Mouse (Mus musculus) forebrain, embryonic 13.5 days (tissue): ENCODE measurements around the gene Ttc30a1. TPM values are rescaled to one million over a fixed set of nuclear protein-coding genes. Genes with fewer than 3 reads are reported as not detected.
"Not testable (repeated sequence)": the region's sequence is repeated elsewhere in the genome, so short reads cannot be mapped to it uniquely, and the experiment has no call there.

Source experiments
- ATAC-seq: fragments of 200-750 bp; cut with Nextera tagmentation; 2 replicates; pipeline ENCODE4 v1.8.0; 2017
- H3K27ac ChIP-seq: fragments of 300-500 bp; sonication (generic); 2 replicates; pipeline ENCODE4 v1.5.1; 2015; ENCODE audit warnings: inconsistent platforms, mild to moderate bottlenecking, moderate library complexity
- H3K27me3 ChIP-seq: fragments of 300-500 bp; sonication (generic); 2 replicates; pipeline ENCODE4 v1.6.1; 2015; ENCODE audit warnings: mild to moderate bottlenecking, inconsistent platforms
- H3K36me3 ChIP-seq: fragments of 300-500 bp; sonication (generic); 2 replicates; pipeline ENCODE4 v1.6.1; 2015; ENCODE audit warnings: mild to moderate bottlenecking, inconsistent platforms; ENCODE audit not compliant: poor library complexity, severe bottlenecking
- H3K4me1 ChIP-seq: fragments of 300-500 bp; sonication (generic); 2 replicates; pipeline ENCODE4 v1.6.1; 2015; ENCODE audit warnings: inconsistent platforms
- H3K4me2 ChIP-seq: fragments of 300-500 bp; sonication (generic); 2 replicates; pipeline ENCODE4 v1.6.1; 2015; ENCODE audit warnings: inconsistent platforms, mild to moderate bottlenecking, moderate library complexity
- H3K4me3 ChIP-seq: fragments of 300-500 bp; sonication (generic); 2 replicates; pipeline ENCODE4 v1.5.1; 2015; ENCODE audit warnings: mild to moderate bottlenecking, inconsistent platforms
- H3K9ac ChIP-seq: fragments of 300-500 bp; sonication (generic); 2 replicates; pipeline ENCODE4 v1.6.1; 2015; ENCODE audit warnings: mild to moderate bottlenecking, inconsistent platforms
- H3K9me3 ChIP-seq: fragments of 300-500 bp; sonication (generic); replicated peaks from 2 replicates; pipeline ENCODE4 v1.6.1; 2016; ENCODE audit warnings: inconsistent platforms
- WGBS: fragments of 180-500 bp; shearing (Covaris S2); methylation state at CpG from one replicate; pipeline ENCODE4 v1.1.7; 2015; 5-methylcytosine and 5-hydroxymethylcytosine counted together
- polyA plus RNA-seq: library from polyadenylated mRNA; unstranded; fragments of >200 nt; fragmentation: Nextera tagmentation; extraction: Ambion mirVana; gene quantifications from 2 replicates; pipeline ENCODE4 v1.2.1, GENCODE M21; 2015

Gene Ttc30a1
- polyA plus RNA-seq, 1 experiment from 2014 or later: 8.1 TPM

GRCm38 (mm10) chr2:75955709-75956108, 26.1 kb downstream of the Ttc30a1 start:
- no peak overlapping the region for H3K27ac ChIP-seq
- whole genome bisulfite sequencing: 46% methylated on average over 14 of the region's 14 CpGs
- no peaks in the 10 kb centered on the region for H3K36me3 ChIP-seq
- H3K4me1 ChIP-seq: peaks cover 31% of the 10 kb centered on the region
- H3K27me3 ChIP-seq: 0 out of 2 replicates have a peak, but pooled peaks cover 5% of the 10 kb centered on the region
- no peak for ATAC-seq
- H3K9me3 ChIP-seq: no peaks in the 10 kb centered on the region
- H3K9ac ChIP-seq: no peak overlapping the region
- H3K4me2 ChIP-seq: no peak overlapping the region
- no peak overlapping the region for H3K4me3 ChIP-seq

- WGBS: 96% methylated on average over 5 of the region's 5 CpGs
- no peak overlapping the region for H3K4me2 ChIP-seq
Observed at GRCm38 (mm10) chr2:75953320-75953719, 28.4 kb downstream of the Ttc30a1 start.

GRCm38 (mm10) chr2:75950685-75951084, 31.1 kb downstream of the Ttc30a1 start:
- Histone ChIP-seq H3K27me3 (no peaks in the 10 kb centered on the region), H3K4me3 (no peak overlapping the region), H3K4me1 (no peaks in the 10 kb centered on the region), H3K36me3 (no peaks in the 10 kb centered on the region), H3K9ac (no peak overlapping the region), H3K27ac (no peak overlapping the region), H3K4me2 (no peak overlapping the region), H3K9me3 (no peaks in the 10 kb centered on the region)
- ATAC-seq: no peak
- WGBS: 93% methylated on average over 8 of the region's 8 CpGs

More at GRCm38 (mm10) chr2:75953320-75953719, 28.4 kb downstream of the Ttc30a1 start:
- no peaks in the 10 kb centered on the region for H3K27me3 ChIP-seq
- no peak for ATAC-seq
- H3K4me1 ChIP-seq: peaks cover 7% of the 10 kb centered on the region; the same call in 1 of the 2 replicates
- H3K9me3 ChIP-seq: no peaks in the 10 kb centered on the region
- H3K4me3 ChIP-seq: no peak overlapping the region
- no peak overlapping the region for H3K9ac ChIP-seq
- no peak overlapping the region for H3K27ac ChIP-seq
- H3K36me3 ChIP-seq: no peaks in the 10 kb centered on the region

- Histone ChIP-seq H3K4me1 (peaks cover 8% of the 10 kb centered on the region; the same call in 1 of the 2 replicates), H3K9me3 (no peaks in the 10 kb centered on the region), H3K4me3 (peak within 1 kb of the TSS; percentile 54), H3K9ac (peak within 1 kb of the TSS; percentile 66), H3K4me2 (peak within 1 kb of the TSS; percentile 68), H3K27me3 (0 out of 2 replicates have a peak, but pooled peaks cover 4% of the 10 kb centered on the region), H3K27ac (peak within 1 kb of the TSS; percentile 75), H3K36me3 (no peaks in the 10 kb centered on the region)
- ATAC-seq: peak; percentile 91
- WGBS: 5% methylated on average over 39 of the region's 42 CpGs
Observed at GRCm38 (mm10) chr2:75938117-75939063, 43.4 kb downstream of the Ttc30a1 start, which contains the start of gene Ttc30b. Gene Ttc30b (minus strand): TSS chr2:75938585.

- peak overlapping the region; percentile 54 for H3K4me3 ChIP-seq
- not testable (repeated sequence) for H3K27me3 ChIP-seq, H3K4me1 ChIP-seq, H3K27ac ChIP-seq, H3K9me3 ChIP-seq, H3K36me3 ChIP-seq
- WGBS: 63% methylated on average over 14 of the region's 17 CpGs
- peak overlapping the region; percentile 68 for H3K4me2 ChIP-seq
- peak; percentile 44; the same call in 1 of the 2 replicates for ATAC-seq
- peak overlapping the region; percentile 66 for H3K9ac ChIP-seq
Observed at GRCm38 (mm10) chr2:75937520-75938116, 44.1 kb downstream of the Ttc30a1 start.

GRCm38 (mm10) chr2:75936685-75937084, 45.1 kb downstream of the Ttc30a1 start:
- 90% methylated on average over 2 of the region's 2 CpGs for WGBS
- not testable (repeated sequence) for H3K9ac ChIP-seq, H3K4me3 ChIP-seq, H3K9me3 ChIP-seq, H3K27me3 ChIP-seq, H3K27ac ChIP-seq, ATAC-seq, H3K36me3 ChIP-seq, H3K4me2 ChIP-seq, H3K4me1 ChIP-seq

GRCm38 (mm10) chr2:75933541-75933940, 48.2 kb downstream of the Ttc30a1 start:
- H3K27me3 ChIP-seq: no peaks in the 10 kb centered on the region
- H3K4me3 ChIP-seq: no peak overlapping the region
- H3K36me3 ChIP-seq: no peaks in the 10 kb centered on the region; the same call in 1 of the 2 replicates
- ATAC-seq: no peak
- 52% methylated on average over 7 of the region's 7 CpGs for WGBS
- no peak overlapping the region for H3K27ac ChIP-seq
- H3K9me3 ChIP-seq: no peaks in the 10 kb centered on the region
- H3K4me1 ChIP-seq: peaks cover 3% of the 10 kb centered on the region; the same call in 1 of the 2 replicates
- no peak overlapping the region for H3K4me2 ChIP-seq
- no peak overlapping the region for H3K9ac ChIP-seq

GRCm38 (mm10) chr2:75930941-75931340, 50.8 kb downstream of the Ttc30a1 start:
- ATAC-seq: no peak
- H3K4me3 ChIP-seq: no peak overlapping the region
- H3K27me3 ChIP-seq: no peaks in the 10 kb centered on the region
- H3K4me1 ChIP-seq: peaks cover 3% of the 10 kb centered on the region; the same call in 1 of the 2 replicates
- no peak overlapping the region for H3K4me2 ChIP-seq
- no peak overlapping the region for H3K27ac ChIP-seq
- no peak overlapping the region for H3K9ac ChIP-seq
- H3K9me3 ChIP-seq: no peaks in the 10 kb centered on the region
- 99% methylated on average over 2 of the region's 2 CpGs for WGBS
- H3K36me3 ChIP-seq: peaks cover 7% of the 10 kb centered on the region

- H3K27ac ChIP-seq: no peak overlapping the region
- H3K4me2 ChIP-seq: no peak overlapping the region
- no peaks in the 10 kb centered on the region for H3K9me3 ChIP-seq
- ATAC-seq: no peak
- no peak overlapping the region for H3K4me3 ChIP-seq
- WGBS: 93% methylated on average over 6 of the region's 6 CpGs
- peaks cover 7% of the 10 kb centered on the region for H3K36me3 ChIP-seq
- H3K4me1 ChIP-seq: peaks cover 7% of the 10 kb centered on the region
- H3K9ac ChIP-seq: no peak overlapping the region
- no peaks in the 10 kb centered on the region for H3K27me3 ChIP-seq
Observed at GRCm38 (mm10) chr2:75929786-75930444, 51.9 kb downstream of the Ttc30a1 start.

GRCm38 (mm10) chr2:75929141-75929540, 52.6 kb downstream of the Ttc30a1 start:
- no peak for ATAC-seq
- Histone ChIP-seq H3K4me1 (peaks cover 14% of the 10 kb centered on the region), H3K27me3 (no peaks in the 10 kb centered on the region), H3K9me3 (no peaks in the 10 kb centered on the region), H3K9ac (no peak overlapping the region), H3K27ac (no peak overlapping the region), H3K4me3 (no peak overlapping the region), H3K36me3 (peaks cover 7% of the 10 kb centered on the region), H3K4me2 (no peak overlapping the region)
- WGBS: 94% methylated on average over 2 of the region's 2 CpGs
